Mouse (Mus musculus): ENCODE data around the gene Ccnt1.
A peak's percentile ranks its signal among the peaks of the same experiment; 100 is the strongest.

Gene Ccnt1

GRCm38 (mm10) chr15:98570873-98571538 lies at the start of gene Ccnt1, which contains the start of gene 4930415O20Rik:
Gene Ccnt1, minus strand, starts transcription at chr15:98570923.
Gene 4930415O20Rik, plus strand, starts transcription at chr15:98571004.
- DNase-seq: no peak

DNA sequence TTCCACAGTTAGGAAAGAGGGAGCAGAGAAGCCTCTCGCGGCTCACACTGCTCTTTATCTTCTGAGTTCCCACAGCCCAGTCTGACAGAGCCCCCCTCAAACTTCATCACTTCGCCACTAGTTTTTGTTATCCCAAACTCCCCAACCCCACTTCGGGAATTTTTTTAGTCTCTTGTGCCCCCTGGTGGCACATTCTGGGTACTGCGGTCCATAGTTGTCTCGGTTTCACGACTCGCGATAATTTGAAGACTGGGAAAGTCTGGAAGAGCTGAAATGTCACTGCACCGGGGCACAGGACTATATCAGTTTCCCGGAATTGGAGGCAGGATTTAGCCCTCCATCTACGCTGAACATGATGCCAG lies 46.4 kb upstream of the Ccnt1 start:
- peak; percentile 70 to 80 for DNase-seq

DNA sequence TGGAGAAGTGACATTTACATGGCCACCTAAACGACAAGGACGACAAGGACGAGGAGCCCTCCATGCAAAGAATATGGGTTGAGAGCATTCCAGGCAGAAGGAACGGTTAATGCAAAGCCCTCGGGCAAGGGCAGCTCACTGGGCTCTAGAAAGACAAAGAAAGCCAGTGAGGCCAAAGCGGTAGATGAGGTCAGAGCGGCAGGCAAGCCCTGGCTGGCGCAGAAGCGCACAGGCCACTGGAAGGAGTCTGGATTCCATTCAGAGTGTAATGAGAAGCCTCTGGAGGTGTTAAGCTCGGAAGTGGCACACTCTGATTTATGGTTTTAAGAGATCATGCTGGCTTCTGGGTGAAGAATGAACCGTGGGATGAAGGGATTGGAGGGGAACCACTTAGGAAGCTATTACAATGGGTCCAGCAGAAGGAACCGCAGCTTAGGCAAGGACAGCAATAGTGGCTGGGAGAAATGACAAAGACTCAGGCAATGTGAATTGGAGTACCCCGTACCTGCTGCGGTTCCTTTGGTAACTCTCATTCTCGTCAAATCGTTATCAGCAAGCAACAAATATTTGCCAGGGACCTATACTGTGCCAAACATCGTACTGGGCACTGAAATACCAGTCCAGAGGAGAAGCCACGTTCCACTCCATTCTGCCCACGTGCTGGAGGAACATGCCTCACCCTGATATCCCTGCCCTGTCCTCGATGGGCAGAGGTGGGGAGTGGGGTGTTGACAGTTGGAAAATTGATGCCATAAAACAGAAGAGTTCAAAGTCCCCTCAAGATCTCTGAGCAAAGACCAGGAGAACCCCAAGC lies 45.8 kb upstream of the Ccnt1 start:
- DNase-seq: no peak

GRCm38 (mm10) chr15:98615751-98616150 lies 45.0 kb upstream of the Ccnt1 start:
- DNase-seq: no peak

GRCm38 (mm10) chr15:98614971-98615370 lies 44.2 kb upstream of the Ccnt1 start:
- no peak for DNase-seq

- no peak for DNase-seq
Observed at GRCm38 (mm10) chr15:98614551-98614950, 43.8 kb upstream of the Ccnt1 start.

DNA sequence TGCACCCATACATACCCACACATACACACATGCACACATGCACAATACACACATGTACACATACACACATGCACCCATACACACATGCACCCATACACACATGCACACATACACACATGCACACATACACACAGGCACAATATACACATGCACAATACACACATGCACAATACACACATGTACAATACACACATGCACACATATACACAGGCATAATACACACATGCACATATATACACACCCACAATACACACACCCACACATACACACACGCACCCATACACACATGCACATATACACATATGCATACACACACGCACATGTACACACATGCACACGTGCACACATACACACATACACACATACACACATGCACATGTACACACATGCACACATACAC lies 41.5 kb upstream of the Ccnt1 start:
- no peak for DNase-seq

DNA sequence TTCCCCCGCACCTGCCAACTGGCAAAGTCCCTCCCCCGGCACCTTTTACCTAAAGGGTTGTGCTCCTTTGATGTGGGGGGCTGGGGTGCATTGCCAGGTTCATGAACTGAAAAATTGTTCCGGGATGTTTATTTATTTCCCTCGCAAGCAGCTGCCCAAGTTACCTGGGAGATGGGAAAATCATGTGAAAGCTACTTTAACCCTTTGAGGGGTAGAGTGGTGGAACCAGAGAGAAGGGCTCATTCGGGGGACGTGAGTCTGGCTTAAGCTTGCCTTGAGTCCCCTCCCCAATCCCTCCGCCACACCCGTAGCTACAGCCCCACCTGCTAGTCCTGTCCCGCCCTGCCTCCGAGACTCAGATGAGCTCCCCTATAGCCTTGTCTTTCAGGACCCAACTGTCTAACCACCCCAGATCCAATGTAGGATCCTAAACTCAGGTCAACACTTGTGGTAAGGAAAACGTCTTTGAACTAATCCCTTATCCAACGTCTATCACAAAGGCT lies 39.5 kb upstream of the Ccnt1 start:
- peak; percentile 64 to 71 for DNase-seq

DNA sequence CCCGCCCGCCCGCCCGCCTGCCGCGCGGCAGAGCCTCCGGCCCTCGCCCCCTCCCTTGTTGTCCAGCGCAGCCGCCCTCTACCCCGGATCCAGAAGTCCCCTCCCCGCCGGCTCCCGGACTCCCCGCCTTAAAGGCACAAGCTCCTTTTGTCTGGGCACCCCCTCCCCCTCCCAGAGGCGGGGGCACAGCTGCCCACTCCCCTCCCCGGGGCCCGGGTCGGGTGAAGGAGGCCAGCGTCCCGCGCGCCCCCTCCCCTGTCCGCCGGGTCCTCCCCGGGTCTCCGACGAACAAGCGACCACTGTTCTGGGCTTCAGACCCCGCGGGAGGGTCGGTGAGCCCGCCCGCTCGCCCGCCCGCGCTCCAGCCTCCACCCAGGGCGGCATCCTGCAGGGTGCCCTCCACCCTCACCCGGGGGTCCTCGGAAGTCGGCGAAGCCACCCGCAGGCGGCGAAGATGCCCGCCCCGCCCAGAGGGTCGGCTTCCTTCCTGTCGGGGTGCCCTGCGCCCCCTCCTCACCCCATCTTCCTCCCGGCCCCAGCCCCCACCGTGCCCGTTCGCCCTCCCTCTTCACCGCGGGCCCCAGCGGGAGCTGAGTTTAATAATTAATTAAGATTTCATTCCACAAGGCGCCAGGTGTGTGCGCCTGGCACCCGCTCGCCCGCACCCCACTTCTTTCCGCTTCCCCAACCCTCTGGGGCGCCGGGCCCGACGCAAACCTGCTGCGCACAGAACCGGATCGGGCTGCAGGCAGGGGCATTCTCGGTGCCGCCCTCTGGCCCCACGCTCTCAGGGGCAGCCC lies 38.8 kb upstream of the Ccnt1 start, which contains the start of gene Adcy6:
TSS of gene Adcy6 (minus strand) at position 746 of the 800 bp plus-strand sequence.
- DNase-seq: peak; percentile 82 to 89

GRCm38 (mm10) chr15:98608784-98609250 lies 38.1 kb upstream of the Ccnt1 start:
- DNase-seq: peak; percentile 43 to 68

DNA sequence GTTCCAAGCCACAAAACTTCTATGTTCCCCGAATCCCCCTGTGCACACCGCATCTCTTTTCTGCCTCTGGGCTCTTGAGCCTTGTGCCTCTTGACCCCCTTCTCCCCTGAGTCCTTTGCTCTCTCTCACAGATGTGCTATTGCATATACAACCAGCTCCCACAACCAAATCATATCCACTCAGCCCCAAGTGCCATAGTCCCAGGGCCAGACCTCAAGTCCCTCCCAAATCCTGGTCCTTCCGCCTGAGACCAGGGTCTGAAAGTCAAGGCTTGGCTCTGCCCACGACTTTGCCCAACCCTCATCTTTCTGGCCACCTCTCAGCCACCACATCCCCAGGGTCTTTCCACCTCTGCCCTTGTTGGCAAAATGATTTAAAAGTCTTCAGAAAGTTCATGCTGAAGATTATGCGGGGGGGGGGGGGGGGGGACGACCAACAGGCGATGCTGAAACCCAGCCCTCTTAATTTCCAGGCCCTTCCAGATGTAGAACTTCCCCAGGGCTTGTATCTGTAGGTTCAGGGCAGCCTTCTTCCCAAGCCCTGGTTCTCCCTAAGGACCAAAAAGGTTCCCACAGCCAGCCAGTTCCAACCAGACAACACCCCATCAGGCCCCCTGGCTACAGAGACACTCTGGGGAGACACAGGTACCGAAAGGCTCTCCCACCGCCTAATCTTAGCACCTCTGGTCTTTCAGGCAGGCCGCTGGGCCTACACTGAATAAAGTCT lies 37.5 kb upstream of the Ccnt1 start:
- no peak for DNase-seq

DNA sequence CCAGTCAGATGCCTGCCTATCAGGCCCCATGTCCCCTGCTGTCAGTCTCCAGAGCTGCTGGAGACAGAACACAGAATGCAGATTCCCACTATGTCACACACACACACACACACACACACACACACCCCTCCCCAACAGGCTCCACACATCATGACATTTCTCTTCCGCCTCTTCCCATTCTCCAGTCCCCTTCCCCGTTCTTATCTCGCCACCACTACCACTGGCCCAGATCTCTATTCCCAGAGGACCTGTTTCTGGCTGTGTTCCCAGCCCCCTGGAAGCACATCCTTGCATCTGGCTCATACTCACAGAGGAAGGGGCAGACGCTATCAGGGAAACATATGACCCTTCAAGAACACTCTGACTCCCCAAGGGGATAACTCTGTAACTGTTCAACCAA lies 36.8 kb upstream of the Ccnt1 start:
- no peak for DNase-seq

DNA sequence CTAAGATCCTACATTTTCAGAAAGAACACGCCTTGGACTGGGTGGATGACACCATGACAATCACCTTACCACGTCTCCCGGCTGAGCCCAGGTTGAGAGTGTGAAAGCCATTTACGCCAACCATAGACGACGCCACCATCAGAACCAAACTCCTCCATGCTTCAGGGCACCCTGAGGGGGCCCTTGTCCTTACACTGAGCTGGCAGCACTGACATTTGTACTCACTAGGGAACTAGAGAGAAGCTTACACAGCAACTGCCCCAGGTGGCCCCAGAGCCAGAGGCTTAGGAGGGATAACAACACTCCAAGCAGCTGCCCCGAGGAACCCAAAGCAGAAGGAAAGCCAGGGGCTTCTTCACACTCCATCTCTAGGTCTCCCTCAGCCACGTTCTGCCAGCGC lies 36.0 kb upstream of the Ccnt1 start:
- no peak for DNase-seq

- DNase-seq: no peak
Observed at GRCm38 (mm10) chr15:98606051-98606536, 35.4 kb upstream of the Ccnt1 start.

GRCm38 (mm10) chr15:98604041-98604575 lies 33.4 kb upstream of the Ccnt1 start:
- no peak for DNase-seq

DNA sequence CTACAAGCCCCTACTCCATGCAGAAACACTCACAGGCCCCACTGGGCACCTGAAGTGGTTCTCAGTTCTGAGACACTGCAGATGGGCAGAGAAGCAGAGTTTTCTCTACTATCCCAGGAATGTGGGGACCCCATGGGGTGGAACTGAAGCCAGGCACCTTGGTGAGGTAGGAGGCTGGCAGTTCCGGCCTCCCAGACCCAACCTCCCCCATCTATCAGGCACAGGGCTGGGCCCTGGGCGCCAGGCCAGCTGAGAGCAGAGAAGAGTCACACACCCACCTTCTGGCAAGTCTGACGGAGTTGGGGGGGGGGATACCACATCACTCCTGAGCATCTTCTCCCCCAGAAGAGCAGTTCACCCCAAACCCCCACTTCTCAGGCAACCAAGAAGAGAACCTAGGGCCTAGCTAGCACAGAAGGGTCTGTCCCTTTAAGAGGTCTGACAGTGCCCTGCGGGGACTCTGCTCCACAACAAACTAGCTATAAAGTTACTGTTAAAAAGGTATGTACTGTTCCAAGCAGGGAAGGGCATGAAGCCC lies 32.3 kb upstream of the Ccnt1 start:
- no peak for DNase-seq

- DNase-seq: no peak
Observed at GRCm38 (mm10) chr15:98602191-98602881, 31.6 kb upstream of the Ccnt1 start.

DNA sequence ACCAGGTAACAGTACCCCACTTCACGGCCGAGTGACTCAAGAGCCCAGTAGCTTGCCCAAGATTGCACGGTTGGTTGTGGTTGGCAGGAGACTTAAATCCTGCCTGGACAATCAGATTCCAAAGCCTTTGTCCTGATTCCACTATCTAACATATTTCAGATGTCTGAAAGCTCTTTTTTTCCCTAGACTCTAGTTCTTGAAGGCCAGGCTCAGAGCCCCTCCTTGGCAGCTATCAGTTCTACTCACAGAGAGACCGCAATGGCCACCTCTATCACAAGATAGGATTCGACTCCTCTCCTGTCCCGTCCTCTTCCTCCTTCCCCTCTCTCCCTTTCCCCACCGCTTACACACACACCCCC lies 31.1 kb upstream of the Ccnt1 start:
- no peak for DNase-seq

DNA sequence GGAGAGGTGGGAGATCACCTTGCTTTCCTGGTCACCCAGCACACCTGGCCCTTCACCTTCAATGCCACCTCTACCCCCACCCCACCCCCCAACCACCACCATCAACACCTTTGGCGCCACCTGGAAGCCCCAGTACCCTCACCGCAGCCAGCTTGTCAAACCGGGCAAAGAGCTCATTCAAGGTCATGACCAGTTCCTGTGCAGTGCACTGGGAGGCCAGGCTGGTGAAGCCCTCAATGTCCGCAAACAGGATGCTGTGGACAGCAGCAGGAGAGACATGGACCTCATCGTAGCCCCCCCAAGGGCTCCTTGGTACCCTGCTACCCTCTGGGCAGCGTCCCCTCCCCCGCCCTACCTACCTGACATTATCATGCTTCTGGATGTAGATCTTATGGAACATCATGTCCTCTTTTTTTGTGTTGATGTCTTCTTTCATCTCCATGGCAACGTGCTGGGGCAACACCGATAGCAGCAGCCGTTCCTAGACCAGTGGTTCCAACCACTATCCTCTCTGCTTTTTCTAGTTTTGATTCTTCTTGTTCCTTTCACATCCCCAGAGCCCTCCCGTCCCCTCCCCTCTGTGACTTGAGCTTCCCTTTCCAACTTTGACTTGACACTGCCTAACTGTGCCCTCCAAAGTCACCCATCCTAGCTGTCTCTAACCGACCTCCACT lies 29.4 kb upstream of the Ccnt1 start:
- DNase-seq: no peak

GRCm38 (mm10) chr15:98596609-98597008 lies 25.9 kb upstream of the Ccnt1 start:
- DNase-seq: no peak
